Mouse (Mus musculus): ENCODE measurements around the gene Parg. TPM values are rescaled to one million over a fixed set of nuclear protein-coding genes. Genes with fewer than 3 reads are reported as not detected.

The Parg gene
- polyA plus RNA-seq, 1 experiment from 2014 or later, result 45.2 TPM

DNA sequence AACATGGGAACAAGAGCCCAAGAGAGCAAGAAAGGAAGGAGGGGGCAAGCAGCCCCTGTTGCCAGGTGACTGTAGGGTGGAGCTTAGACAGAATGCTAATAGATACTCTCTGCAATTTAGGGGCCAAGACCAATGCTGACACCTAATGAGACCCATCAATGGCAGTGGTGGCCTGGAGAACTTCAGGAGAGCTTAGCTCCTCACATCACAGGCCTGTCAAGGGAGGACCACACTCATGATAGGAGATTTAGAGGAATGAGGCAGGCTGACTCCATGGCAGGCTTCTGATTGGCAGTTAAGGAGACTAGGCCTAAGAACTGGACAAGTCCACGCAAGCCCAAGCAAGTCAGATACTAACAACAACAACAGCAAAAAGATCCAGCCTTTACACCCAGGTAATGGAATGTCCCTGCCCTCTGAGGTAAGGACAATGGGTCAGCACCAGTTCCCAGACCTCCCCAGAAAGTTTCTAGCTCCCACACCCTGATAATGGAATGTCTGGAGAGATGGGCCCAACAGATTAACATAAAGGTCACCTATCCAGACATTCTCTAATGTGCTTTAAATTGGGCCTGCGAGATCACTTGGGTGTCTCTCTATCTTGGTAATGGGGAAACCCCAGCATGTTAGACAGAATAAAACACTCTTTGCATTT is 109.8 kb downstream of the Parg start:
- Histone ChIP-seq H3K4me3 (ENCODE audit: low read depth, low read length) (no peak overlapping the region), H3K27me3 (replicated peaks; ENCODE audit: control insufficient read depth, insufficient read depth, low read length) (no peaks in the 10 kb centered on the region), H3K27ac (replicated peaks; ENCODE audit: low read depth, low read length) (no peak overlapping the region), H3K36me3 (ENCODE audit: control insufficient read depth, insufficient read depth, low read length) (no peaks in the 10 kb centered on the region), H3K9me3 (ENCODE audit: control insufficient read depth, low read length) (no peaks in the 10 kb centered on the region), H3K9ac (ENCODE audit: low read depth, low read length) (no peak overlapping the region), H3K4me1 (ENCODE audit: control insufficient read depth, insufficient read depth, low read length) (no peaks in the 10 kb centered on the region), H3K4me2 (ENCODE audit: low read depth, low read length) (no peak overlapping the region)
- ATAC-seq (ENCODE audit: low read depth) (no peak), DNase-seq (ENCODE audit: low spot score) (no peak)
- 100% methylated on average over 2 of the region's 2 CpGs for WGBS

DNA sequence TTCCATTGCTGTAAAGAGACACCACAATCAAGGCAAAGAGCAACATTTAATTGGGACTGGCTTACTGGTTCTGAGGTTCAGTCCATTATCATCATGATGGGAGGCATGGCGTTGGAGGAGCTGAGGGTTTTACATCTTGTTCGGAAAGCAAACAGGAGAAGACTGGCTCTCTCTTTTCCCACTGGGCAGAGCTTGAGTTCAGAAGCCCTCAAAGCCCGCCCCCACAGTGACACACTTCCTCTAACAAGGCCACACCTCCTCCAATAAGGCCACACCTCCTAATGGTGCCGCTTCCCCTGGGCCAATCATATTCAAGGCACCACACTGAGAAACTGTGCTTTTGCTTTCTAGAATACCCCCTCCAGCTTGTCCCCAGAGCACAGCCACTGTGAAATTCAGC is 116.1 kb downstream of the Parg start:
- no peaks in the 10 kb centered on the region for H3K36me3 ChIP-seq (ENCODE audit: control insufficient read depth, insufficient read depth, low read length)
- H3K9me3 ChIP-seq (ENCODE audit: control insufficient read depth, low read length), result no peaks in the 10 kb centered on the region
- 13% methylated on average over 4 of the region's 4 CpGs for WGBS
- no peak overlapping the region for H3K4me3 ChIP-seq (ENCODE audit: low read depth, low read length)
- peaks cover 5% of the 10 kb centered on the region; the same call in 1 of the 2 replicates for H3K4me1 ChIP-seq (ENCODE audit: control insufficient read depth, insufficient read depth, low read length)
- H3K27ac ChIP-seq (replicated peaks; ENCODE audit: low read depth, low read length), result no peak overlapping the region
- H3K4me2 ChIP-seq (ENCODE audit: low read depth, low read length), result no peak overlapping the region
- no peak overlapping the region for H3K9ac ChIP-seq (ENCODE audit: low read depth, low read length)
- no peaks in the 10 kb centered on the region for H3K27me3 ChIP-seq (replicated peaks; ENCODE audit: control insufficient read depth, insufficient read depth, low read length)
- DNase-seq (ENCODE audit: low spot score) (peak; percentile 16), ATAC-seq (ENCODE audit: low read depth) (no peak)

DNA sequence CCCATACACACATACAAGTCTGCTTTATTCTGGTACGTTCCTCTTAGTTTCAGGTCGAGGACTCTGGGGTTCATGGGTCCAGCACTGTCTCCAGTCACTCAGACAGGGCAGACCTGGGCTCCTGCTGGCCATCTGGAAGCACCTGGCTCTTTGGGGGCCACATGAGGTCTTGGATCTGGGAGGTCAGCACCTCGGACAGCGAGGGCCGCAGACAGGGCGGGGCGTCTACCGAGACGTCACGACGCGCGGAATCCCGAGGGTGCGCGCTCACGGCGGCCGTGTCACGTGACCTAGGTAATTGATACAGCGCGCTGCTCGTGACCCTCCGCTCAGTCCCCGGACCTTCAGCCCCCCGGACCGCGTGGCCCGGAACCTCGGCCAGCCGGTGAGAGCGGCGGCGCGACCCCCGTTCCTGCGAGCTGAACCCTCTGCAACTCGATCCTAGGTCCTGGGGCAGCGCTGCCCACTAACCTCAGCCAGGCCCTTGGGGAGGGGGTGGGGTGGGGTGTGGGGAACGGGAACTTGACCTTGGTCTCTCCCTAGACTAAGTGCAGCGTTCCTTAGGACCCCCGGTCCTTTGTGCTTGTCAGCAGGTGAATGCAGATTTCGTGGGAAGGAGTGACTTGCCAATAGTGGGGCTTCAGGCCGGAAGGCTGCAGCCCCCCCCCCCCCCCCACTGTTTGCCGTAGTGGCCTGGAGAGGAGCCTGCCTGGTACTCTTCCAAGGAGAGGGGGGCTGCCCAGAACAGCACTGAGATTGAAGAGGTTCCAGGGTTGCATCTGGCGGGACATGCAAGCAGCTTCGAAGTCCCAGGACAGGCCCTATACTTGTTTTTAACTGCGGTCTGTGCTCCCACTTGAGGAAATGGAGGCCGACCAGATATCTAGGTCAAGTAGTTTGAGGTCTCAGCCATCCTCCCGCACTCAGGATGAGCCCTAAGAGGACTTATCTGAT is 120.3 kb downstream of the Parg start, which contains the start of gene Ogdhl:
Gene Ogdhl (plus strand): TSS at position 288 of the 954 bp plus-strand sequence.
- no peaks in the 10 kb centered on the region for H3K36me3 ChIP-seq (ENCODE audit: control insufficient read depth, insufficient read depth, low read length)
- DNase-seq (ENCODE audit: low spot score) (peak; percentile 90), ATAC-seq (ENCODE audit: low read depth) (peak; percentile 91)
- peaks cover 5% of the 10 kb centered on the region; the same call in 1 of the 2 replicates for H3K4me1 ChIP-seq (ENCODE audit: control insufficient read depth, insufficient read depth, low read length)
- no peaks in the 10 kb centered on the region for H3K9me3 ChIP-seq (ENCODE audit: control insufficient read depth, low read length)
- WGBS, result 3% methylated on average over 41 of the region's 50 CpGs
- no peaks in the 10 kb centered on the region for H3K27me3 ChIP-seq (replicated peaks; ENCODE audit: control insufficient read depth, insufficient read depth, low read length)
- H3K4me3 ChIP-seq (ENCODE audit: low read depth, low read length), result peak within 1 kb of the TSS; percentile 66
- H3K27ac ChIP-seq (replicated peaks; ENCODE audit: low read depth, low read length), result 0 out of 2 replicates have a peak within 1 kb of the TSS, but pooled peaks have one; percentile 21
- H3K4me2 ChIP-seq (ENCODE audit: low read depth, low read length), result peak within 1 kb of the TSS; percentile 77
- H3K9ac ChIP-seq (ENCODE audit: low read depth, low read length), result peak within 1 kb of the TSS; percentile 74

DNA sequence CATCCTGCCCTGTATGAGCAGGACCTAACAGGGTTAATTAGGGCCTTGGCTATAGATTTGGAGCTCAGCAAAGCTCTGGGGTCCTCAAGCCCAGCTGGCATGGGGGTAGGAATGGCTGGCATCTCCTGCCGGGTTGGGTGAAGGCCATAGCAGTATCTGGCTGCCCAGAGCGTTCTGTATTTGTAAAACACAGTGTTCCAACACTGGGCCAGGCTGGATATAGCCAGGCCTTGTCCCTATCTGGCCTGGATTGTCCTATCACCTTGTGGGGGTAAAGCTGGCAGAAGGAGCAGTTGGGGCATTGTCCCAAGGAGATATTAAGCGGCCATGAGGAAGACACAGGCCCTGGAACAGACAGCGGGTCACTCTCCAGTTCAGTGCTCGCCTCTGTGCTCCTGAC is 121.5 kb downstream of the Parg start:
- 91% methylated on average over 5 of the region's 5 CpGs for WGBS

DNA sequence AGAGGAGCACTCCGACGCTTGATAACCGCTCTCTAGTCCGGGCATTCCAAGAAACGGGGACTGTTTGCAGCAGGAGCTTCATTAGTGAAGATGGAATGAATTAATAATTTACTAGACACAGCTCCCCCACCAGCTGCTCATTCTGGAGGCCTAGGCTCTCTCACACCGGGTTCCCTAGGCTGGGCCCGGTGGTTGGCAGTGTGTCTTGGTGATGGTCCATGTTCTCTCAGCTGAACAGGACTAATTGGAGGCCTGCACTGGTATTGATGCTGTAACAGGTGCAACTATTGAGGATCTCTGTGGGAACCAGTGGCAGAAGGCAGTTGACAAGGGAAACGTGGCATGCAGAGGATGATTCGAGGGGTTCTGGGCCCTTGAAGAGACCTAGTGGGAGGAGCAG is 125.6 kb downstream of the Parg start:
- Histone ChIP-seq H3K4me3 (ENCODE audit: low read depth, low read length) (no peak overlapping the region), H3K9ac (ENCODE audit: low read depth, low read length) (no peak overlapping the region), H3K4me1 (ENCODE audit: control insufficient read depth, insufficient read depth, low read length) (peaks cover 2% of the 10 kb centered on the region; the same call in 1 of the 2 replicates), H3K36me3 (ENCODE audit: control insufficient read depth, insufficient read depth, low read length) (no peaks in the 10 kb centered on the region), H3K27me3 (replicated peaks; ENCODE audit: control insufficient read depth, insufficient read depth, low read length) (no peaks in the 10 kb centered on the region), H3K4me2 (ENCODE audit: low read depth, low read length) (no peak overlapping the region), H3K27ac (replicated peaks; ENCODE audit: low read depth, low read length) (no peak overlapping the region), H3K9me3 (ENCODE audit: control insufficient read depth, low read length) (no peaks in the 10 kb centered on the region)
- ATAC-seq (ENCODE audit: low read depth), result no peak
- no peak for DNase-seq (ENCODE audit: low spot score)
- 90% methylated on average over 9 of the region's 9 CpGs for WGBS

More for the DNA sequence above, 121.5 kb downstream of the Parg start:
- Histone ChIP-seq H3K4me1 (ENCODE audit: control insufficient read depth, insufficient read depth, low read length) (peaks cover 5% of the 10 kb centered on the region; the same call in 1 of the 2 replicates), H3K36me3 (ENCODE audit: control insufficient read depth, insufficient read depth, low read length) (no peaks in the 10 kb centered on the region), H3K27ac (replicated peaks; ENCODE audit: low read depth, low read length) (no peak overlapping the region), H3K9ac (ENCODE audit: low read depth, low read length) (no peak overlapping the region), H3K4me2 (ENCODE audit: low read depth, low read length) (no peak overlapping the region), H3K4me3 (ENCODE audit: low read depth, low read length) (no peak overlapping the region), H3K9me3 (ENCODE audit: control insufficient read depth, low read length) (no peaks in the 10 kb centered on the region), H3K27me3 (replicated peaks; ENCODE audit: control insufficient read depth, insufficient read depth, low read length) (no peaks in the 10 kb centered on the region)
- DNase-seq (ENCODE audit: low spot score), result no peak
- no peak for ATAC-seq (ENCODE audit: low read depth)

DNA sequence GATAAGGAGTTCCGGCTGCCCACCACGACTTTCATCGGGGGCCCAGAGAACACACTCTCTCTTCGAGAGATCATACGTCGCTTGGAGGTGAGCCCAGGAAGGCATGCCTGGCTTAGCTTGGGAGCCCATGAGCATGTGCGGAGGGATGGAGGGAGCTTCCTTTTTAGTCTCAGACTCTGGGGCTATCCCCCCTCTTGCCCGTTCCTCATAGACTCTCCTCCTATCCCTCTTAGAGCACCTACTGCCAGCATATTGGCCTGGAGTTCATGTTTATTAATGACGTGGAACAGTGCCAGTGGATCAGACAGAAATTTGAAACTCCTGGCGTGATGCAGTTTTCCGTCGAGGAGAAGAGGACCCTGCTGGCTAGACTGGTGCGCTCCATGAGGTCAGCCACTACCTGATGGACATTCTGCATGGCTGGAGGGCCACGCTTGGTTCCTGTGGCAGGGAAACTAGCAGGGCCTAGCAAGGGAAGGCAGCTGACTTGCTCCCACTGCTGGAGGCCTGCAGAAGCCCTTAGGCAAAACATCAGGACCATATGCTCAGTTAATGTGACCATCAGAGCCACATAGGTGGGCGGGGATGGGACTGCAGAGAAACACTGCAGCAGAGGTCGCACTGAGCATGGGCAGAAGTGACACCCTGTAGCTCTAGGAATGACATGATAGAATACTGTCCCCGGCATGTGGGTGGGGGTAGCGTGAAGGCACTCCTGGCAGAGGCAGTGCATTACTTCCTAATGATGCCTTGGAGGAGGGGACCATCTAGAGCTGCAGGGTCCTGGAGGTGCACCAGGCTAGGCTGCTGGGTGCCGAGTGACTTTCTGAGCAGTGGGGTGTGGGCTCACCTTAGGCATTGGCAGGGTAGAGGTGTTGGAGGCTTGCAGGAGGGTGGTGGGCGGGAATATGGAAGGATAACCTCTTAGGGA is 131.0 kb downstream of the Parg start:
- H3K4me1 ChIP-seq (ENCODE audit: control insufficient read depth, insufficient read depth, low read length), result no peaks in the 10 kb centered on the region
- WGBS, result 77% methylated on average over 20 of the region's 20 CpGs
- ATAC-seq (ENCODE audit: low read depth), result no peak
- H3K27ac ChIP-seq (replicated peaks; ENCODE audit: low read depth, low read length), result no peak overlapping the region
- peak; percentile 10 for DNase-seq (ENCODE audit: low spot score)
- H3K27me3 ChIP-seq (replicated peaks; ENCODE audit: control insufficient read depth, insufficient read depth, low read length), result no peaks in the 10 kb centered on the region
- no peak overlapping the region for H3K4me2 ChIP-seq (ENCODE audit: low read depth, low read length)
- H3K9me3 ChIP-seq (ENCODE audit: control insufficient read depth, low read length), result no peaks in the 10 kb centered on the region
- H3K36me3 ChIP-seq (ENCODE audit: control insufficient read depth, insufficient read depth, low read length), result peaks cover 10% of the 10 kb centered on the region
- H3K4me3 ChIP-seq (ENCODE audit: low read depth, low read length), result no peak overlapping the region
- no peak overlapping the region for H3K9ac ChIP-seq (ENCODE audit: low read depth, low read length)

DNA sequence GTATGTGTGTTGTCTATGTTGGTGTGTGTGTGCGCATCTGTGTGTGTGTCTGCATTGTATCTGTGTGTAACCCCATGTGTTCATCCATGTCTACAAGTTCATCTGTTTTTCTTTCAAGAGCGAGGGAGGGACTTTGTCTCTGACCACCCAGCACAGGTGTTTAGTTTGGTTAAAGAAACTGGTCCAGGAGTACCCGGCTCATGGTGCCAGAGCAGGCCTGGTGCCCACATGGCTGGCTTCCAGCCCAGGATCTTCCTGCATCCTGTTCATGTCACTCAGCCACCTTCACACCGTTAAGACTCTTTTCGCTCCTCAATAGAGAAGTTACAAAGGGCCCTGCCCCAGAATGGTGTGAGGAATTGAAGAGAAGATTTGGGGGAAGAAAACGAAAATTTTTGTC is 134.3 kb downstream of the Parg start:
- Histone ChIP-seq H3K4me3 (ENCODE audit: low read depth, low read length) (no peak overlapping the region), H3K27ac (replicated peaks; ENCODE audit: low read depth, low read length) (no peak overlapping the region), H3K27me3 (replicated peaks; ENCODE audit: control insufficient read depth, insufficient read depth, low read length) (no peaks in the 10 kb centered on the region), H3K9me3 (ENCODE audit: control insufficient read depth, low read length) (no peaks in the 10 kb centered on the region), H3K36me3 (ENCODE audit: control insufficient read depth, insufficient read depth, low read length) (peaks cover 35% of the 10 kb centered on the region), H3K4me1 (ENCODE audit: control insufficient read depth, insufficient read depth, low read length) (no peaks in the 10 kb centered on the region), H3K4me2 (ENCODE audit: low read depth, low read length) (no peak overlapping the region), H3K9ac (ENCODE audit: low read depth, low read length) (no peak overlapping the region)
- DNase-seq (ENCODE audit: low spot score), result no peak
- WGBS, result 75% methylated on average over 6 of the region's 6 CpGs
- ATAC-seq (ENCODE audit: low read depth), result no peak

DNA sequence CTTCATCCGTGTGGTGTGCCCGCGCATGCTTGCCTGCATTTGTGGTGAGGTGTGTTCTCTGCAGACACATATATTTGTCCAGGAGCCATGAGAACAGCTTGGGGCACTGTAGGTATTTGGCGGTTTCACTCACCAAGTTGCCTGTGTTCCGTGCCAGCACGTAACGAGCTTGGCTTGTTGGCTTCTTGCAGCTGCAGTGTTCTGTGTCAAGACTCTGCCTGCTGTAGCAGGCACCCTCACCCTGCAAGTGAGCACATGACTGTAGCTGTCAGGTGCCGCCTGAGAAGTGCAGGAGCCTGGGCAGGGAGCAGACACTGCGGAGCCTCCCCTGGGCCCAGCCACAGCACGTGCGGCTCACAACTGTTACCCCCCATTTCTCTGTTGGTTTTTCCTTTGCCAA is 134.8 kb downstream of the Parg start:
- Histone ChIP-seq H3K4me2 (ENCODE audit: low read depth, low read length) (no peak overlapping the region), H3K27me3 (replicated peaks; ENCODE audit: control insufficient read depth, insufficient read depth, low read length) (no peaks in the 10 kb centered on the region), H3K4me3 (ENCODE audit: low read depth, low read length) (no peak overlapping the region), H3K4me1 (ENCODE audit: control insufficient read depth, insufficient read depth, low read length) (no peaks in the 10 kb centered on the region), H3K27ac (replicated peaks; ENCODE audit: low read depth, low read length) (no peak overlapping the region), H3K36me3 (ENCODE audit: control insufficient read depth, insufficient read depth, low read length) (peaks cover 38% of the 10 kb centered on the region), H3K9me3 (ENCODE audit: control insufficient read depth, low read length) (no peaks in the 10 kb centered on the region), H3K9ac (ENCODE audit: low read depth, low read length) (no peak overlapping the region)
- DNase-seq (ENCODE audit: low spot score) (peak; percentile 70), ATAC-seq (ENCODE audit: low read depth) (peak; percentile 79)
- 71% methylated on average over 11 of the region's 11 CpGs for WGBS
